Comparison of ENCODE assay signal across 8 mouse cellular contexts in genomic region chr4:126253637-126254272, GRCm38 (mm10). TPM values are rescaled to one million over a fixed set of nuclear protein-coding genes. Genes with fewer than 3 reads are reported as not detected.
A peak's percentile ranks its signal among the peaks of the same experiment; 100 is the strongest.
DNase-seq lines count a peak whose midpoint lies in the region; ATAC-seq lines count a peak whose summit lies in the region.
"Had no signal": no experiment of that assay in that cellular context is flagged by ENCODE, and none has a peak within 500 bp of the region (broad histone marks: within the 10 kb centered on the region; RNA-seq: fewer than 3 reads in every experiment).

No protein-coding gene starts in this region.

- H3K27ac ChIP-seq in lung, embryonic 16.5 days (ENCODE audit: low read length) = no peak overlapping the region
- peak overlapping the region; percentile 100 for H3K27ac ChIP-seq in forebrain, embryonic 10.5 days
- 0 out of 2 replicates have a peak overlapping the region, but pooled peaks have one; percentile 92 for H3K27ac ChIP-seq in limb, embryonic 13.5 days
- H3K27ac ChIP-seq in stomach, embryonic 14.5 days (ENCODE audit: low read length) = no peak overlapping the region

- H3K4me2 ChIP-seq in lung, embryonic 16.5 days (ENCODE audit: low read depth, low read length) = peak overlapping the region; percentile 92
- peak overlapping the region; percentile 96 for H3K4me2 ChIP-seq in limb, embryonic 13.5 days (replicated peaks)
- peak overlapping the region; percentile 89 for H3K4me2 ChIP-seq in stomach, embryonic 14.5 days (replicated peaks; ENCODE audit: low read depth, low read length)

- H3K9ac ChIP-seq in lung, embryonic 16.5 days (ENCODE audit: low read length) = peak overlapping the region; percentile 98; the same call in 1 of the 2 replicates
- H3K9ac ChIP-seq in limb, embryonic 13.5 days = peak overlapping the region; percentile 98
- H3K9ac ChIP-seq in stomach, embryonic 14.5 days (replicated peaks; ENCODE audit: low read depth, low read length) = no peak overlapping the region

- DNase-seq in lung, postnatal 4 days = no peak
- no peak for DNase-seq in forebrain, embryonic 10.5 days (ENCODE audit: extremely low spot score, low spot score)
- DNase-seq in left cerebral cortex, postnatal 10 days (ENCODE audit: extremely low spot score in 1 of 2, low spot score in 2 of 2) = no peak
- DNase-seq in thymus, postnatal 10 days (ENCODE audit: low spot score in 2 of 2) = no peak
- DNase-seq: adrenal gland, adult 8-10 months had no signal

- peak overlapping the region; percentile 97 for H3K4me3 ChIP-seq in lung, embryonic 16.5 days (ENCODE audit: low read length)
- peak overlapping the region; percentile 78 for H3K4me3 ChIP-seq in forebrain, embryonic 10.5 days
- peak overlapping the region; percentile 99 for H3K4me3 ChIP-seq in limb, embryonic 13.5 days
- H3K4me3 ChIP-seq in stomach, embryonic 14.5 days (ENCODE audit: low read depth, low read length) = 0 out of 2 replicates have a peak overlapping the region, but pooled peaks have one; percentile 74

- intact Hi-C loops in left cerebral cortex, postnatal 10 days (cut with DNase I) = no loop called here

- H3K4me1 ChIP-seq in lung, embryonic 16.5 days (replicated peaks; ENCODE audit: control insufficient read depth, insufficient read depth, low read length) = peaks cover 46% of the 10 kb centered on the region
- H3K4me1 ChIP-seq in forebrain, embryonic 10.5 days = peaks cover 88% of the 10 kb centered on the region
- peaks cover 68% of the 10 kb centered on the region for H3K4me1 ChIP-seq in limb, embryonic 13.5 days
- peaks cover 40% of the 10 kb centered on the region for H3K4me1 ChIP-seq in stomach, embryonic 14.5 days (ENCODE audit: control insufficient read depth, insufficient read depth, low read length)

- no peaks in the 10 kb centered on the region for H3K27me3 ChIP-seq in lung, embryonic 16.5 days (ENCODE audit: control insufficient read depth, insufficient read depth, low read depth, low read length)
- H3K27me3 ChIP-seq in forebrain, embryonic 10.5 days (ENCODE audit: poor library complexity, severe bottlenecking) = peaks cover 3% of the 10 kb centered on the region; the same call in 1 of the 2 replicates
- H3K27me3 ChIP-seq in limb, embryonic 13.5 days = no peaks in the 10 kb centered on the region
- H3K27me3 ChIP-seq in stomach, embryonic 14.5 days (ENCODE audit: control insufficient read depth, insufficient read depth, low read length) = no peaks in the 10 kb centered on the region

- 71% methylated on average over 14 of the region's 14 CpGs for WGBS in lung, embryonic 16.5 days
- WGBS in forebrain, embryonic 10.5 days = 82% methylated on average over 14 of the region's 14 CpGs
- WGBS in limb, embryonic 13.5 days = 67% methylated on average over 14 of the region's 14 CpGs
- WGBS in stomach, embryonic 14.5 days = 77% methylated on average over 14 of the region's 14 CpGs

- no peak for ATAC-seq in lung, embryonic 16.5 days (ENCODE audit: low read depth)
- ATAC-seq in limb, embryonic 13.5 days (ENCODE audit: low FRiP score, low read depth) = no peak
- ATAC-seq in stomach, embryonic 14.5 days (ENCODE audit: insufficient number of reproducible peaks, insufficient read depth, low FRiP score, low read depth) = no peak

- H3K36me3 ChIP-seq in lung, embryonic 16.5 days (ENCODE audit: control insufficient read depth, insufficient read depth, low read length) = no peaks in the 10 kb centered on the region
- H3K36me3 ChIP-seq in forebrain, embryonic 10.5 days (replicated peaks) = peaks cover 35% of the 10 kb centered on the region
- peaks cover 21% of the 10 kb centered on the region for H3K36me3 ChIP-seq in limb, embryonic 13.5 days
- H3K36me3 ChIP-seq in stomach, embryonic 14.5 days (ENCODE audit: control insufficient read depth, insufficient read depth, low read length) = no peaks in the 10 kb centered on the region; the same call in none of the 2 replicates

- H3K9me3 ChIP-seq in lung, embryonic 16.5 days (ENCODE audit: control insufficient read depth, low read length) = no peaks in the 10 kb centered on the region
- H3K9me3 ChIP-seq in forebrain, embryonic 10.5 days = no peaks in the 10 kb centered on the region
- no peaks in the 10 kb centered on the region for H3K9me3 ChIP-seq in limb, embryonic 13.5 days
- H3K9me3 ChIP-seq in stomach, embryonic 14.5 days (ENCODE audit: control insufficient read depth, low read depth, low read length) = no peaks in the 10 kb centered on the region

RNA-seq across cellular contexts. Expression of gene Map7d1, which starts 2.4 kb away (rescaled TPM):
- polyA plus RNA-seq in lung, embryonic 16.5 days (2015; fragmentation: Nextera tagmentation; extraction: Ambion mirVana) = 26.0 and 26.9 TPM in 2 replicates
- polyA plus RNA-seq in forebrain, embryonic 10.5 days (2016; fragmentation: Nextera tagmentation; extraction: Ambion mirVana) = 45.6 and 47.1 TPM in 2 replicates
- polyA plus RNA-seq in limb, embryonic 13.5 days (2015; fragmentation: Nextera tagmentation; extraction: Ambion mirVana) = 46.5 and 49.9 TPM in 2 replicates
- 37.2 and 38.7 TPM in 2 replicates for polyA plus RNA-seq in stomach, embryonic 14.5 days (2014; fragmentation: Nextera tagmentation; extraction: Ambion mirVana)
- 100 to 1,000 TPM; 218 to 226 TPM for total RNA-seq in left cerebral cortex, postnatal 10 days (2021)

RNA-seq across cellular contexts. Expression of gene Trappc3, which starts 8.4 kb away (rescaled TPM):
- 101 and 107 TPM in 2 replicates for polyA plus RNA-seq in lung, embryonic 16.5 days (2015; fragmentation: Nextera tagmentation; extraction: Ambion mirVana)
- 84.8 and 86.8 TPM in 2 replicates for polyA plus RNA-seq in forebrain, embryonic 10.5 days (2016; fragmentation: Nextera tagmentation; extraction: Ambion mirVana)
- polyA plus RNA-seq in limb, embryonic 13.5 days (2015; fragmentation: Nextera tagmentation; extraction: Ambion mirVana) = 124 and 126 TPM in 2 replicates
- polyA plus RNA-seq in stomach, embryonic 14.5 days (2014; fragmentation: Nextera tagmentation; extraction: Ambion mirVana) = 14.7 and 17.1 TPM in 2 replicates
- total RNA-seq in left cerebral cortex, postnatal 10 days (2021) = 10 to 100 TPM; 89.7 to 99.2 TPM

RNA-seq across cellular contexts. Expression of gene Col8a2, which starts 32.8 kb away (rescaled TPM):
- 3.6 and 4.6 TPM in 2 replicates for polyA plus RNA-seq in lung, embryonic 16.5 days (2015; fragmentation: Nextera tagmentation; extraction: Ambion mirVana)
- 5.9 and 6.8 TPM in 2 replicates for polyA plus RNA-seq in forebrain, embryonic 10.5 days (2016; fragmentation: Nextera tagmentation; extraction: Ambion mirVana)
- polyA plus RNA-seq in limb, embryonic 13.5 days (2015; fragmentation: Nextera tagmentation; extraction: Ambion mirVana) = 39.8 and 42.7 TPM in 2 replicates
- polyA plus RNA-seq in stomach, embryonic 14.5 days (2014; fragmentation: Nextera tagmentation; extraction: Ambion mirVana) = 10.2 and 10.8 TPM in 2 replicates
- 1 to 10 TPM in 1 of 2 experiments, under 1 TPM in 1; 0.92 to 1.0 TPM for total RNA-seq in left cerebral cortex, postnatal 10 days (2021)

RNA-seq across cellular contexts. Expression of gene Thrap3, which starts 51.2 kb away (rescaled TPM):
- 197 and 213 TPM in 2 replicates for polyA plus RNA-seq in lung, embryonic 16.5 days (2015; fragmentation: Nextera tagmentation; extraction: Ambion mirVana)
- polyA plus RNA-seq in forebrain, embryonic 10.5 days (2016; fragmentation: Nextera tagmentation; extraction: Ambion mirVana) = 251 and 256 TPM in 2 replicates
- polyA plus RNA-seq in limb, embryonic 13.5 days (2015; fragmentation: Nextera tagmentation; extraction: Ambion mirVana) = 251 and 256 TPM in 2 replicates
- 258 and 268 TPM in 2 replicates for polyA plus RNA-seq in stomach, embryonic 14.5 days (2014; fragmentation: Nextera tagmentation; extraction: Ambion mirVana)
- 100 to 1,000 TPM; 131 to 139 TPM for total RNA-seq in left cerebral cortex, postnatal 10 days (2021)

Comparison
In these comparisons a context has a peak if more than half of its experiments do, and no peak if none do; other contexts are left out.
1. H3K27ac ChIP-seq: peak in forebrain, embryonic 10.5 days (single experiment) and limb, embryonic 13.5 days (single experiment); none in lung, embryonic 16.5 days (single experiment) and stomach, embryonic 14.5 days (single experiment).
2. Peak in every context shown above with its lines, with median percentiles within 50 percentile points of each other: H3K4me2 ChIP-seq and H3K4me3 ChIP-seq.